Mouse (Mus musculus) intestine, embryonic 16.5 days (tissue): ENCODE results near the gene Ppwd1. TPM values are rescaled to one million over a fixed set of nuclear protein-coding genes. Genes with fewer than 3 reads are reported as not detected.

Source experiments
- ATAC-seq: fragments of 200-750 bp; cut with Nextera tagmentation; 2 replicates; pipeline ENCODE4 v1.8.0; 2017; ENCODE audit warnings: moderate TSS enrichment, moderate library complexity
- H3K27ac ChIP-seq: fragments of 300-500 bp; sonication (generic); 2 replicates; pipeline ENCODE4 v1.5.1; 2014; ENCODE audit warnings: mild to moderate bottlenecking, low read length
- H3K27me3 ChIP-seq: fragments of 300-500 bp; sonication (generic); replicated peaks from 2 replicates; pipeline ENCODE4 v1.6.1; 2014; ENCODE audit warnings: low read length, control low read depth, mixed read lengths; ENCODE audit not compliant: control insufficient read depth, insufficient read depth
- H3K36me3 ChIP-seq: fragments of 300-500 bp; sonication (generic); 2 replicates; pipeline ENCODE4 v1.6.1; 2014; ENCODE audit warnings: low read length, control low read depth; ENCODE audit not compliant: control insufficient read depth, insufficient read depth
- H3K4me1 ChIP-seq: fragments of 300-500 bp; sonication (generic); 2 replicates; pipeline ENCODE4 v1.6.1; 2014; ENCODE audit warnings: low read length, control low read depth, mixed read lengths; ENCODE audit not compliant: control insufficient read depth, insufficient read depth
- H3K4me2 ChIP-seq: fragments of 300-500 bp; sonication (generic); 2 replicates; pipeline ENCODE4 v1.6.1; 2014; ENCODE audit warnings: low read depth, low read length, control low read depth
- H3K4me3 ChIP-seq: fragments of 300-500 bp; sonication (generic); 2 replicates; pipeline ENCODE4 v1.5.1; 2014; ENCODE audit warnings: mild to moderate bottlenecking, low read length
- H3K9ac ChIP-seq: fragments of 300-500 bp; sonication (generic); 2 replicates; pipeline ENCODE4 v1.6.1; 2014; ENCODE audit warnings: low read depth, low read length
- H3K9me3 ChIP-seq: fragments of 300-500 bp; sonication (generic); 2 replicates; pipeline ENCODE4 v1.6.1; 2016; ENCODE audit warnings: low read length, control low read depth; ENCODE audit not compliant: control insufficient read depth
- WGBS: fragments of 180-500 bp; shearing (Covaris S2); extraction: QIAGEN DNeasy Blood & Tissue Kit; methylation state at CpG from one replicate; pipeline ENCODE4 v1.1.7; 2014; 5-methylcytosine and 5-hydroxymethylcytosine counted together
- polyA plus RNA-seq: library from polyadenylated mRNA; unstranded; fragments of >200 nt; fragmentation: Nextera tagmentation; extraction: Ambion mirVana; gene quantifications from 2 replicates; pipeline ENCODE4 v1.2.1, GENCODE M21; 2015

Ppwd1 gene
- polyA plus RNA-seq, 1 experiment from 2014 or later: 11.7 TPM

- Histone ChIP-seq H3K9ac (peak within 1 kb of the TSS; percentile 78), H3K4me1 (peaks cover 3% of the 10 kb centered on the region; the same call in 1 of the 2 replicates), H3K27me3 (no peaks in the 10 kb centered on the region), H3K4me3 (peak within 1 kb of the TSS; percentile 81), H3K36me3 (no peaks in the 10 kb centered on the region), H3K27ac (peak within 1 kb of the TSS; percentile 72), H3K4me2 (peak within 1 kb of the TSS; percentile 65), H3K9me3 (no peaks in the 10 kb centered on the region)
- under 1% methylated on average over 32 of the region's 32 CpGs for WGBS
- ATAC-seq: peak; percentile 93
Measured at GRCm38 (mm10) chr13:104177796-104178649, 50.6 kb downstream of the Ppwd1 start, which contains the start of gene Trappc13. Trappc13 (minus strand) TSS chr13:104178469.

DNA sequence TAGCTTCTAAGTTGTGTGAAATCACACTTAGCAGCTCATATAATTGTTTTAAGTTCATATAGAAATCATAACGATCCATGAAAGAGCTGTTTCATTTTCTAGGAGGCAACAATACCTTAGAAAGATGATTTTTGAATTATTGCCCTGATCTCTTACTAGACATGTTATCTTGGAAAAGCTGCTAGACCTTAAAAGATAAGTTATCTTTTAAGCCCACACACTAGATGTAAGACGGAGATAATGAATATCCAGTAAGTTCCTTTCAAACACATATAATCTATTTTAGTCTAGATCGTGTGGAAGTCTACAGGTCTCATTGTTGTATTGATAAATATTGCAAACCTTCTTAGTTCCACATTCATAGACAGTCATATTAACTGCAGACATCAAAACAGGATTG is 51.8 kb downstream of the Ppwd1 start:
- Histone ChIP-seq H3K4me3 (peak overlapping the region; percentile 39), H3K27ac (no peak overlapping the region), H3K36me3 (no peaks in the 10 kb centered on the region), H3K4me1 (peaks cover 5% of the 10 kb centered on the region; the same call in 1 of the 2 replicates), H3K27me3 (no peaks in the 10 kb centered on the region), H3K4me2 (peak overlapping the region; percentile 52), H3K9me3 (no peaks in the 10 kb centered on the region), H3K9ac (no peak overlapping the region)
- no peak for ATAC-seq
- 61% methylated on average over 3 of the region's 3 CpGs for WGBS

- Histone ChIP-seq H3K9me3 (no peaks in the 10 kb centered on the region), H3K36me3 (no peaks in the 10 kb centered on the region), H3K27me3 (no peaks in the 10 kb centered on the region), H3K27ac (no peak overlapping the region), H3K4me3 (no peak overlapping the region), H3K4me1 (peaks cover 5% of the 10 kb centered on the region; the same call in 1 of the 2 replicates), H3K9ac (no peak overlapping the region), H3K4me2 (no peak overlapping the region)
- no peak for ATAC-seq
Measured at GRCm38 (mm10) chr13:104172498-104172897, 56.1 kb downstream of the Ppwd1 start.

GRCm38 (mm10) chr13:104171711-104172110 is 56.9 kb downstream of the Ppwd1 start:
- H3K4me1 ChIP-seq: peaks cover 5% of the 10 kb centered on the region; the same call in 1 of the 2 replicates
- no peak for ATAC-seq
- no peak overlapping the region for H3K9ac ChIP-seq
- H3K36me3 ChIP-seq: no peaks in the 10 kb centered on the region
- no peak overlapping the region for H3K27ac ChIP-seq
- H3K4me2 ChIP-seq: no peak overlapping the region
- no peak overlapping the region for H3K4me3 ChIP-seq
- WGBS: 72% methylated on average over 5 of the region's 5 CpGs
- no peaks in the 10 kb centered on the region for H3K27me3 ChIP-seq
- no peaks in the 10 kb centered on the region for H3K9me3 ChIP-seq

GRCm38 (mm10) chr13:104155686-104156085 is 73.0 kb downstream of the Ppwd1 start:
- no peak overlapping the region for H3K4me3 ChIP-seq
- 67% methylated on average over 1 of the region's 1 CpGs for WGBS
- H3K27ac ChIP-seq: no peak overlapping the region
- no peak for ATAC-seq
- no peaks in the 10 kb centered on the region for H3K9me3 ChIP-seq
- H3K27me3 ChIP-seq: no peaks in the 10 kb centered on the region
- H3K36me3 ChIP-seq: 0 out of 2 replicates have a peak, but pooled peaks cover 10% of the 10 kb centered on the region
- H3K4me2 ChIP-seq: no peak overlapping the region
- H3K9ac ChIP-seq: no peak overlapping the region
- no peaks in the 10 kb centered on the region for H3K4me1 ChIP-seq

Other genes starting within 250 kb of the Ppwd1 start
- gene Nln, start 119.2 kb downstream of the Ppwd1 start, polyA plus RNA-seq: 18.7 and 19.9 TPM in 2 replicates
- gene Sgtb, start 119.1 kb downstream of the Ppwd1 start, polyA plus RNA-seq: 3.0 and 3.3 TPM in 2 replicates
- 50.4 and 54.5 TPM in 2 replicates for gene Trappc13, start 50.4 kb downstream of the Ppwd1 start, polyA plus RNA-seq
- 9.0 and 9.3 TPM in 2 replicates for gene Trim23, start 50.0 kb downstream of the Ppwd1 start, polyA plus RNA-seq
- gene Cenpk, start 232 bp downstream of the Ppwd1 start, polyA plus RNA-seq: 33.3 and 38.5 TPM in 2 replicates
- 1.2 and 1.4 TPM in 2 replicates for gene Adamts6, start 59.0 kb upstream of the Ppwd1 start, polyA plus RNA-seq